Mouse (Mus musculus): ENCODE results near the gene Hs3st2.

Gene Hs3st2

DNA sequence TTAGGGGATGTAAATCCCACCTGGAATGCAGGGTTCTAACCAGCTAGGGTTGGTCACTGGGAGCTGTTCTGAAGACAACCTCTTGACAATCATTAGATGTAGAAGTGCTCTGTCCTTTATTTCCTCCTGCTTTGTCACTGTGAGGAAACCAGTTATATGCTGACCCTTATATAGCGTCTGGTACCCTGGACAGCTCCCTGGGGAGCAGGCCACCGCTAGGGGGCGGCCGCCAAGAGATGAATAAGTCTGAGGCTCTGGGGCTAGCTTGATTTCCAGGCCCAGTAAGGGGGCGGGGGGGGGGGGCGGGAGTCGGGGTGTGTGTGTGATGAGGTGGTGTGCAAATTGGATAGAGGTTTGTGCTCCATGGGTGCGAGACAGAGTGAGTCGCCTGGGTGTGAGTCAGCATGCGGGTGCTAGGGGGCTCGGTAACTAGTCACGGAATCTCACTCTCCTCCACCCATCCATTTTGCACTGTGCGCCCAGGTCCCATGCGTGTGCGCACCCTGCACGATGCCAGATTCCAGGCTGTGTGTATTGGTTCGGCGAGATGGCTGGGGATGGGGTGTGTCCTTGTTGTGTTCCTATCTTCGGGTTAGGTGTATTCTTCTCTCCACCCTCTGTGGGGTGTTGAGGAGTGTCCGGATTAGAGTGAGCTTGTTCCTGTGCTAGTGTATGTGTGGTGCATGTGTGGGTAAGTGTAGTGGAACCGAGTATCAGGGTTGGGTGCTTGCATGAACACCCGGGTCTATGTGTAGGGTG is at the start of gene Hs3st2:
Gene Hs3st2, plus strand, starts transcription at position 635 of the 759 bp plus-strand sequence.
- WGBS: 2% methylated on average over 21 of the region's 22 CpGs

- WGBS: 82% methylated on average over 3 of the region's 3 CpGs
These were observed 43.2 kb upstream of the Hs3st2 start for GRCm38 (mm10) chr7:121348284-121348963.

DNA sequence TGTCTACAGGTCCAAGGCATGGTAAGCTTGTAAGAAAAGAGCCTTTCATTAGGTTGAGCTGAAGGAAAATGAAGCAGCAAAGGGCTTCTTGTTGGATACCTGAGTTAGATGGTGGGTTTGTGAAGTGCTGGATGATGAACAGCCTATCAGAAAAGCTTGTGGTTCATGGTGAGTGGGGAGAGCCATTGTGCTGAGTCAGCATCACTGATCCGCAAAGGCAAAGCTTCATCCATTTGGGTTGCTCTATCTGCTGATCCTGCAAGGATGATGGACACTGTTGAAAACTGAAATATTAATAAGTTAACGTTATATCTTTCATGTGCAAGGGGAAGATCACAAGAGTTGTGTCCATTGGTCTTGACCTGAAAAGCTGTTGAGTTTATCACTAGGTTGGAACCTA is 40.0 kb upstream of the Hs3st2 start:
- WGBS: 89% methylated on average over 2 of the region's 2 CpGs

- 90% methylated on average over 6 of the region's 6 CpGs for WGBS
These were observed 30.2 kb upstream of the Hs3st2 start for GRCm38 (mm10) chr7:121361448-121361847.

DNA sequence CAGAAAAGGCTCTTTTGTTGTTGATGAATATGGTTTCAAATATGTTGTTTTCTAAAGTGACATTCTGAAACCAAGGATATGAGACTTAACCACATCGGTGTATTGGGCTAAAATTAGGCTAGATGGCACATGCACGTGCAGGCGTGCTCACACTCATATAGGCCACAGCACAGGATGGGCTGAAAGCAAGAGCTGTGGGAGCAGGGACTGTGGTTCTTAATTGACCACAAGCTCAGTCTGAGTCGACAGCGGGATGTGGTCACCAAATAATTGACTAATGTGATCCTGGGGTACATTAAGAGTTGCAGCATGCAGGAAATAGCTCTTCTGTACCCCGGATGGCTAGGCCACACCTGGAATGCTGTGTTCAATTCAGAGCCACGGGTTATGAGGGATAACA is 26.1 kb upstream of the Hs3st2 start:
- WGBS: 87% methylated on average over 7 of the region's 7 CpGs

DNA sequence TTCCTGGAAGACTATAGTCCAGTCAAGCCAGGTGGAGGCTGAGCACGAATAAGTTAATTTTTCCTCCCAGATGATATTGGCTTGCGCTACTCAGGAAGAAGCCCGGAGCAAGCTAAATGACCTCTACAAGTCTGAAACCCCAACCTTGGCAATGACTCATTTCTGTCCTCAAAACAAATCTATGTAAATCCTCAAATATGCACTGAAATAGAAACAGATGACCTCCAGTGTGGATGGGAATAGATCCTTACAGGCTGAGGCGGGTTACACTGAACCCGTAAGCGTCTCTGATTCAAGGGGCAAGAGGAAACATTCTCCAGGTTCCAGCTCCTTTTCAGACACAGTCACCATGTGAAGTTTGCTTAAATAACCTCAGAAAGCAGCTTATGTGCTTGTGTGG is 24.5 kb upstream of the Hs3st2 start:
- WGBS: 89% methylated on average over 6 of the region's 6 CpGs

DNA sequence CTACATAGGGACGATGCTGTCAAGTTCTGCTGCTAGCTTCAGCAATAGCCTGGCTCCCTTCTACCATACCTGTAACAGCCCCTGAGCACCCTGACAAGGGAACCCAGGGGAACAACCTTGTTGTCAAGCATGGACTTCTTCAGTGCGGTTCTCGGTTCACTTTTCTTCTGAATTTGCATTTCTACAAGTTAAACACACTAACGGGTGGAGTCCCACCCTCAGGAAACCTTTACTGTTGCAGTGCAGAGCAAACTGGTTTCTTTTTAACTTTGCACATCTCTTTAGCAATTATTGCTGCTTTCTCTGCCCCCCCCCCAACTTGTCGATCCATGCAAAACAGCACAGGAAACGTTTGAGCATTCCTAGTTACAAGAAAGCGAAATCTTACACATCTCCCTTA is 19.7 kb upstream of the Hs3st2 start:
- WGBS: 90% methylated on average over 7 of the region's 7 CpGs

DNA sequence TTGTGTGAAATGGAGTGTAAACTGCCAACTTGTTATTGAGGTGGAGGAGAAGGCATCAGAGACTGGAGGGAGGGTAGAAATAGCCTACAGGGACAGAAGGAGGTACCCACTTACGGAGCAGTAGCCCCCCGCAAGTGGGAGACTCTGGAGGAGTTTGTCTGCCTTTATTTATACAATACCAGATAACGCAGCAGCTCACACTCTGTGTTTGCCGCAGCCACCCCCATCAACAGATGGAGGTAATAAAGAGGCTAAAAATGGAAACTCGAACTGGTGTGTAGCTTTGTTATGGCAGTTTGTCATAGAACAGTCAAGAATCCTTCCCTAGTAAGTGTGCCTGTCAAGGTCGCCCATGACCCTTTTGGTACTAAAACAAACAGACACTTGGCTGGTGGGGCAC is 16.2 kb upstream of the Hs3st2 start:
- WGBS: 58% methylated on average over 6 of the region's 6 CpGs

DNA sequence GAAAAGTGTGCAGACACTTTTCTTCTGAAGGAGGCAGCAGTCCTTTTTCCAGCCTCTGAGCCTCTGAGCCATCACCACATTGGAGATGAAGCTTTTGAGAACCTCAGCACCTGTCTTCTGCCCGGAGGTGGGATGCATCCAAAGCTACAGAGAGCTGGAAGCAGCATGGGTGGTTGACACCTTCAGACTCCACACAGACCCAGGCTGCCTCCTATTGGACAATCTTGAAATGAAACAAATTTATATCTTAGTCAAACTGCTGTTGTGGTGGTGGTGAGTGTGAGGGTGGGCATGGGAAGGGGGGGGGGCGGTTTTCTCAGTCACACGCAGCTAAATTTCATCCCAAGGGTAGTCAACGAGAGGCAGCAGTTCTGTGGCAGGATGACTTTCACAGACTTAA is 12.7 kb upstream of the Hs3st2 start:
- WGBS: 41% methylated on average over 4 of the region's 4 CpGs

- WGBS: under 1% methylated on average over 69 of the region's 72 CpGs
These were observed 503 bp downstream of the Hs3st2 start for GRCm38 (mm10) chr7:121391984-121392739.

GRCm38 (mm10) chr7:121392740-121392993 is 1.0 kb downstream of the Hs3st2 start:
- WGBS: under 1% methylated on average over 28 of the region's 28 CpGs

DNA sequence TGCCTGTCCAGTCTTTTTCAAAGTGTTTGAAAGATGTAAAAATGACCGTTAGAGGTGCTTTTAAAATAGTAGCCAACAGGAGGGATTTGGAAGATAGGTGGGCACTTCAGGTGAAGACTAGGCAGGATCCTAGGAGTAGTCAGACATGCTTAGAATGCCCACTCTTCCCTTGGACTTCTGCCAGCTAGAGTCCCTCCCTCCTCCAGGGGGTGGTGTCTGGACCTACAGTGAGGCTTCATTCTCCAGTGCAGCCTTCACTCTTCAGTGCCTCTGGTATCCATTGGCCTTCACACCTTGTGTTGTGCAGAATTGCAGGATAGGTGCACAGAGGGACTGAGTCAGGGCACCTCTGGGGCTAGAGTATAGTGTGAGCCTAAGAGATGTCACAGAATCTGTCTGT is 2.2 kb downstream of the Hs3st2 start:
- 53% methylated on average over 1 of the region's 1 CpGs for WGBS

DNA sequence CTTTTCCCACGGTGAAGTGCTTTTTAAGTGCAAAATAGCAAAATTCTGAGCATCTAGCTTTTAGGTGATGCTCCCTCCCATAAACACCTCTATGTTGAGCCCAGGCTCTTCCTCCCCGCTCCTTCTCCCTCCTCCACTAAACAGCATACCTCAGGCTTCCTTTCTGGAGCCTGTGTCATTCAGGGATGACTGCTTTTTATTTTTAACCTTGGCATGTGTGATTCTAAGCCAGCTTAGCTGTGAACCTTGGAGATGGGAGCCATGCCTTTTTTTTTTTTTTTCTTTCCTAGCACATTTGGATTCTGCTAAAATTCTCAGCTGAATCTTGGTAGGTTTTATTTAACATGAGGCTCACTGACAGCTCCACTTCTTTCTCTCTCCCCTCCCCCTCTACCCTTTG is 3.2 kb downstream of the Hs3st2 start:
- WGBS: 41% methylated on average over 2 of the region's 2 CpGs

DNA sequence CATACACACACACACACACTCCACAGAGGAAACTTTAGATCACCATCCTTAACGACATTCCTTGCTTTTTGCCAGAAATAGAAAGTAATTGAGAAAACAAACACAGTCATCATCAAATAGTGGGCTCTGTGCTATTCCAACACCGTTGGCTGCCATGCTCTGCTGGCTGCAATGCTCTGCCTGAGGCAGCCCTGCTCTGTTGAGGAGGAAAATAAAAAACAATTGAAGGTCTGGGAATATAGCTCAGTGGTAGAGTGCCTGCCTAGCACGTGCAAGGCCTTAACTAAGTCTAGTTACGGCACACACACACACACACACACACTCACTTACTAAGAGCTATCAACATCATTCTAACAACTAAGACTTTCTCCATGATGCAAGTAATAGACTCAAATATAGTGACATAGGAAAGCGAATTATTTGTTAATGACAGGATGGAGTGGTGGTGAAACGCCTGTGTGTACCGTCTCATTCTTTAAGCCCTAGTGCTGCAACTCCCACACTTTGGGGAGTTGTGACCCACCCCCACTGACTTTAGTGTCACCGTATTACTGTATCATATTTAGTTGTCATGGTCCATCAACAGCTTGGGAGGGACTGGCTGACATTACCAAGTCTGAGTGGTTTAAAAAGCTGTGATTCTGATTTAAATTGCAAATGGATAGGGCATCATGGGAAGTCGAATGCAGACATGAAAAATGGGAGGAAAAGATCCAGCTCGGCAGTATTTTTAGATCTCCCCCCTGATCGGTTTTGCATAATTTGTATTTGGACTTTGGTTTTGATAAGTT is 19.3 kb downstream of the Hs3st2 start:
- 52% methylated on average over 11 of the region's 11 CpGs for WGBS

GRCm38 (mm10) chr7:121411507-121411898 is 19.8 kb downstream of the Hs3st2 start:
- WGBS: 53% methylated on average over 7 of the region's 7 CpGs

GRCm38 (mm10) chr7:121436884-121437283 is 45.2 kb downstream of the Hs3st2 start:
- WGBS: 39% methylated on average over 6 of the region's 6 CpGs

- WGBS: 51% methylated on average over 5 of the region's 5 CpGs
These were observed 49.5 kb downstream of the Hs3st2 start for GRCm38 (mm10) chr7:121441186-121441585.

- WGBS: 56% methylated on average over 7 of the region's 7 CpGs
These were observed 52.7 kb downstream of the Hs3st2 start for GRCm38 (mm10) chr7:121444336-121444735.

DNA sequence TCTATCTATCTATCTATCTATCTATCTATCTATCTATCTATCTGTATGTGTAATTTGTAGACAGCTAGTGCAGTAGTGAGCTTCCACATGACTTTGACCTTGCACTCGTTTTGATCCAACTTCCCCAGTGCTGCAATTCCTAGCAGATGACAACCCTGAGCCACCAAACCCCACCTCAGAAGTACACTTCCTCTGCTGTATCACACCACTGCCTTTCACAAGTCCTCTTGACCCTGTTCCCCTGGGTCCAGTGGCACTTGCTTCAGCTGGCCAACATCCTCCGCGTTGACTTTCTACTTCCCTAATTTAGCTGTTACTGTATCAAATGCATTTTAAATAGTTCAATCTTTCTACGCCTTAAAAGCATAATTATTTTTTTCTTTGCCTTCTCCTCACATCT is 54.6 kb downstream of the Hs3st2 start:
- 57% methylated on average over 4 of the region's 4 CpGs for WGBS

- 45% methylated on average over 13 of the region's 13 CpGs for WGBS
These were observed 59.5 kb downstream of the Hs3st2 start for GRCm38 (mm10) chr7:121450951-121451843.

DNA sequence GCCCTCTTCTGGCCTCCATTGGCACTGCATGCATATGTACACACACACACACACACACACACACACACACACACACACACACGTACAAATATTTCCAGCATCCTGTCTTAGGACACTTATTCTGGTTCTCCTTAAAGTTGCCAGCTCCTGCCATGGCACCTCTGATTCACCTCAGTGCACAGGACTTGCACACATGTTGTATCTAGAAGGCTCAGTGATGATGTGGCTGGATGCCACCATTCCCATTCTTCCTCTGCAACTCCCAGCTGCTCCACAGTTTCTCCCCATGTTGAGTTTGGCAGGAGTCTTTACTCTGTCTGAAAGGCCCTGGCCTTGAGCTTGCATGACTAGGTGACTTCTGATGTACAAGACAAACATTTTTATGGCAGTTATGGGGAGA is 65.1 kb downstream of the Hs3st2 start:
- WGBS: 87% methylated on average over 1 of the region's 1 CpGs

Measured in cerebral cortex, adult 2 months (tissue).